Mouse (Mus musculus): ENCODE measurements around the gene Vav2.

GRCm38 (mm10) chr2:27331560-27331959, 95.3 kb downstream of the Vav2 start:
- TF ChIP-seq POLR2A (IDR thresholded peaks at IDR 0.05; ENCODE audit: insufficient read depth, low read depth, low read length) (no peak), CTCF (IDR thresholded peaks at IDR 0.05; ENCODE audit: insufficient read depth, low read depth, low read length) (no peak)
